18 mouse cellular contexts compared by ENCODE assay signal in the genomic region with DNA sequence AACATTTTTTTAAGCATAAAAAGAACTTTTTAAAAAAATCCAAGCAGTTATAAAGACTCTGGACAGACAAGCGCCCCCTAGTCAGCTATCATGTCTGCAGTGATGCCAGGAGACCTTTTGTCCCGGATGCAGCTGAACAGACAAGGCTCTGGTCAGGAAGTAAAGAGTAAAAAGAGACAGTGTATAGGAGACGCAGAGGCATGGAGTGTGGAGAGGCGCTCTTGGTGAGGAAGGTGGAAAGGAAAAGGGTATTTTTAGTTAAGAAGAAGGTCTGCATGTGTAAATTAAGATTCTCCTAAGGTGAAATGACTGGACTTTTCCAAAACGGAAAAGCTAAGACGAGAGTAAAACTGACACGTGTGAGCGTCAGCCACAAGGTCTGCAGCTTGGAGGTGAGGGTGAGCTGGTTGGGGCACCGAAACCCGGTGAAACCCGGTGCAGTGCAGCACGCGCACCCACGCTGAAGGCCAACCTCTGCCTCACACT. TPM values are rescaled to one million over a fixed set of nuclear protein-coding genes. Genes with fewer than 3 reads are reported as not detected.
DNase-seq lines count a peak whose midpoint lies in the region; ATAC-seq and TF ChIP-seq lines count a peak whose summit lies in the region.
"Had no signal": no experiment of that assay in that cellular context is flagged by ENCODE, and none has a peak within 500 bp of the region (broad histone marks: within the 10 kb centered on the region; RNA-seq: fewer than 3 reads in every experiment).

No protein-coding gene starts in this region.

- peak; percentile 27 for TF ChIP-seq CTCF in layer of hippocampus, adult 2 months (conservative IDR thresholded peaks at IDR 0.05)
- TF ChIP-seq CTCF in midbrain, postnatal 0 days (IDR thresholded peaks at IDR 0.05), result no peak

- no peaks in the 10 kb centered on the region for H3K27me3 ChIP-seq in heart, embryonic 11.5 days (ENCODE audit: control insufficient read depth, insufficient read depth, low read length)
- H3K27me3 ChIP-seq in midbrain, embryonic 16.5 days (ENCODE audit: control insufficient read depth, insufficient read depth, low read depth, low read length), result no peaks in the 10 kb centered on the region
- H3K27me3 ChIP-seq in midbrain, postnatal 0 days (ENCODE audit: insufficient read depth, low read length), result no peaks in the 10 kb centered on the region
- H3K27me3 ChIP-seq: embryonic facial prominence, embryonic 15.5 days; heart, embryonic 15.5 days; limb, embryonic 12.5 days; stomach, embryonic 15.5 days had no signal

- no peak for DNase-seq in heart, postnatal 10 days
- no peak for DNase-seq in layer of hippocampus, adult 2 months (ENCODE audit: low spot score in 2 of 2)
- DNase-seq in layer of hippocampus, postnatal 10 days (ENCODE audit: low spot score in 2 of 2), result no peak
- DNase-seq in CD4-positive helper T cell, adult 2 months (ENCODE audit: low read depth, low spot score), result peak; percentile 66
- DNase-seq in midbrain, postnatal 0 days (ENCODE audit: low spot score), result no peak
- DNase-seq: adrenal gland, postnatal 10 days; layer of hippocampus, postnatal 36 days; lung, adult 18-20 months; right cerebral cortex, postnatal 4 days had no signal

- H3K4me3 ChIP-seq in heart, embryonic 11.5 days (ENCODE audit: low read depth, low read length), result no peak overlapping the region
- H3K4me3 ChIP-seq in layer of hippocampus, adult 2 months, result no peak overlapping the region
- no peak overlapping the region for H3K4me3 ChIP-seq in brown adipose tissue, adult 24 weeks (ENCODE audit: insufficient read depth, low read depth, low read length)
- H3K4me3 ChIP-seq in midbrain, embryonic 16.5 days (ENCODE audit: low read depth, low read length), result no peak overlapping the region
- H3K4me3 ChIP-seq in midbrain, postnatal 0 days (ENCODE audit: low read depth, low read length), result no peak overlapping the region
- H3K4me3 ChIP-seq: embryonic facial prominence, embryonic 15.5 days; heart, embryonic 15.5 days; limb, embryonic 12.5 days; stomach, embryonic 15.5 days had no signal

- 80% methylated on average over 14 of the region's 14 CpGs for WGBS in heart, embryonic 11.5 days (ENCODE audit: insufficient replicate concordance)
- 82% methylated on average over 14 of the region's 14 CpGs for WGBS in midbrain, embryonic 16.5 days
- 84% methylated on average over 14 of the region's 14 CpGs for WGBS in midbrain, postnatal 0 days

- H3K4me1 ChIP-seq in heart, embryonic 11.5 days (ENCODE audit: control insufficient read depth, insufficient read depth, low read length), result no peaks in the 10 kb centered on the region
- H3K4me1 ChIP-seq in brown adipose tissue, adult 24 weeks (ENCODE audit: control insufficient read depth, insufficient read depth, insufficient read length, low read length), result peaks cover 8% of the 10 kb centered on the region; the same call in 1 of the 2 replicates
- H3K4me1 ChIP-seq in midbrain, embryonic 16.5 days (ENCODE audit: control insufficient read depth, insufficient read depth, low read length), result no peaks in the 10 kb centered on the region; the same call in 1 of the 2 replicates
- no peaks in the 10 kb centered on the region for H3K4me1 ChIP-seq in midbrain, postnatal 0 days (ENCODE audit: insufficient read depth, low read length)
- H3K4me1 ChIP-seq: limb, embryonic 12.5 days had no signal

- H3K4me2 ChIP-seq in heart, embryonic 11.5 days, result no peak overlapping the region
- no peak overlapping the region for H3K4me2 ChIP-seq in midbrain, embryonic 16.5 days (ENCODE audit: low read length)
- no peak overlapping the region for H3K4me2 ChIP-seq in midbrain, postnatal 0 days (ENCODE audit: low read depth, low read length, poor library complexity, severe bottlenecking)
- H3K4me2 ChIP-seq: embryonic facial prominence, embryonic 15.5 days; heart, embryonic 15.5 days; limb, embryonic 12.5 days; stomach, embryonic 15.5 days had no signal

- H3K9ac ChIP-seq in heart, embryonic 11.5 days (ENCODE audit: low read depth, low read length), result no peak overlapping the region
- no peak overlapping the region for H3K9ac ChIP-seq in midbrain, embryonic 16.5 days (ENCODE audit: low read depth, low read length)
- no peak overlapping the region for H3K9ac ChIP-seq in midbrain, postnatal 0 days (replicated peaks; ENCODE audit: low read length, poor library complexity, severe bottlenecking)
- H3K9ac ChIP-seq: embryonic facial prominence, embryonic 15.5 days; heart, embryonic 15.5 days; limb, embryonic 12.5 days; stomach, embryonic 15.5 days had no signal

- H3K36me3 ChIP-seq in heart, embryonic 11.5 days (ENCODE audit: control insufficient read depth, insufficient read depth, low read length), result peaks cover 20% of the 10 kb centered on the region
- peaks cover 10% of the 10 kb centered on the region for H3K36me3 ChIP-seq in midbrain, embryonic 16.5 days (ENCODE audit: control insufficient read depth, insufficient read depth, low read length)
- H3K36me3 ChIP-seq in midbrain, postnatal 0 days (ENCODE audit: insufficient read depth, low read length), result peaks cover 33% of the 10 kb centered on the region

- ATAC-seq in heart, embryonic 11.5 days (replicated peaks; ENCODE audit: insufficient number of reproducible peaks, low FRiP score, low TSS enrichment), result no peak
- ATAC-seq in midbrain, embryonic 16.5 days, result no peak
- ATAC-seq in midbrain, postnatal 0 days (ENCODE audit: low FRiP score), result no peak
- ATAC-seq: forebrain, embryonic 14.5 days had no signal

- 0 out of 2 replicates have a peak overlapping the region, but pooled peaks have one; percentile 5 for H3K27ac ChIP-seq in heart, embryonic 11.5 days (ENCODE audit: low read depth, low read length)
- no peak overlapping the region for H3K27ac ChIP-seq in layer of hippocampus, adult 2 months
- 0 out of 2 replicates have a peak overlapping the region, but pooled peaks have one; percentile 33 for H3K27ac ChIP-seq in brown adipose tissue, adult 24 weeks (replicated peaks; ENCODE audit: low read depth, low read length)
- H3K27ac ChIP-seq in midbrain, embryonic 16.5 days (ENCODE audit: low read length), result no peak overlapping the region
- no peak overlapping the region for H3K27ac ChIP-seq in midbrain, postnatal 0 days (ENCODE audit: low read depth, low read length)
- H3K27ac ChIP-seq: embryonic facial prominence, embryonic 15.5 days; heart, embryonic 15.5 days; limb, embryonic 12.5 days; stomach, embryonic 15.5 days had no signal

- intact Hi-C loops in heart, postnatal 10 days (cut with DNase I), result loop anchor here (2.0 kb wide), 1 partner anchor 32 kb away; a partner anchor contains a TSS

- no peaks in the 10 kb centered on the region for H3K9me3 ChIP-seq in heart, embryonic 11.5 days (replicated peaks; ENCODE audit: control insufficient read depth, low read length)
- H3K9me3 ChIP-seq in midbrain, embryonic 16.5 days (replicated peaks; ENCODE audit: control insufficient read depth, low read length, poor library complexity, severe bottlenecking), result no peaks in the 10 kb centered on the region
- H3K9me3 ChIP-seq in midbrain, postnatal 0 days (ENCODE audit: low read length), result no peaks in the 10 kb centered on the region
- H3K9me3 ChIP-seq: embryonic facial prominence, embryonic 15.5 days; heart, embryonic 15.5 days; limb, embryonic 12.5 days; stomach, embryonic 15.5 days had no signal

RNA-seq across cellular contexts. Expression of a gene that starts 6.0 kb away (rescaled TPM):
- polyA plus RNA-seq in heart, embryonic 11.5 days (2014; fragmentation: Nextera tagmentation; extraction: Ambion mirVana), result 0.44 TPM in 1 of 2 replicates, not detected in the other
- under 1 TPM in 1 of 2 experiments, not detected in 1; 0.84 TPM for total RNA-seq in heart, postnatal 10 days (2021)
- not detected for total RNA-seq in layer of hippocampus, adult 2 months (2021)
- not detected for total RNA-seq in layer of hippocampus, postnatal 10 days (2021)
- not detected in 2 replicates for polyA plus RNA-seq in brown adipose tissue, adult 24 weeks (2012; ENCODE audit: insufficient read depth, insufficient read length, missing spikeins)
- polyA plus RNA-seq in midbrain, embryonic 16.5 days (2015; fragmentation: Nextera tagmentation; extraction: Ambion mirVana), result 0.38 and 0.57 TPM in 2 replicates
- not detected in 2 replicates for total RNA-seq in midbrain, postnatal 0 days (2014; rRNA removed)
- polyA plus RNA-seq in midbrain, postnatal 0 days (2015; fragmentation: Nextera tagmentation; extraction: Ambion mirVana), result 0.33 TPM in 1 of 2 replicates, not detected in the other
- total RNA-seq: gastrocnemius, adult 18-20 months; layer of hippocampus, postnatal 36 days had no signal
- polyA plus RNA-seq: forebrain, embryonic 14.5 days had no signal

RNA-seq across cellular contexts. Expression of a gene that starts 6.9 kb away (rescaled TPM):
- 9.3 and 10.1 TPM in 2 replicates for polyA plus RNA-seq in heart, embryonic 11.5 days (2014; fragmentation: Nextera tagmentation; extraction: Ambion mirVana)
- total RNA-seq in heart, postnatal 10 days (2021), result 1 to 10 TPM; 4.9 to 5.7 TPM
- total RNA-seq in layer of hippocampus, adult 2 months (2021), result 100 to 1,000 TPM; 615 to 646 TPM
- total RNA-seq in layer of hippocampus, postnatal 10 days (2021), result 100 to 1,000 TPM; 310 to 356 TPM
- 2.7 and 4.0 TPM in 2 replicates for polyA plus RNA-seq in brown adipose tissue, adult 24 weeks (2012; ENCODE audit: insufficient read depth, insufficient read length, missing spikeins)
- 111 and 139 TPM in 2 replicates for polyA plus RNA-seq in midbrain, embryonic 16.5 days (2015; fragmentation: Nextera tagmentation; extraction: Ambion mirVana)
- total RNA-seq in midbrain, postnatal 0 days (2014; rRNA removed), result 109 and 117 TPM in 2 replicates
- 210 and 232 TPM in 2 replicates for polyA plus RNA-seq in midbrain, postnatal 0 days (2015; fragmentation: Nextera tagmentation; extraction: Ambion mirVana)

RNA-seq across cellular contexts. Expression of a gene that starts 9.0 kb away (rescaled TPM):
- 2.3 and 4.9 TPM in 2 replicates for polyA plus RNA-seq in heart, embryonic 11.5 days (2014; fragmentation: Nextera tagmentation; extraction: Ambion mirVana)
- 10 to 100 TPM in 1 of 2 experiments, 1 to 10 TPM in 1; 10.0 to 12.2 TPM for total RNA-seq in heart, postnatal 10 days (2021)
- total RNA-seq in layer of hippocampus, adult 2 months (2021), result 10 to 100 TPM; 13.3 to 15.1 TPM
- 10 to 100 TPM; 14.2 to 15.5 TPM for total RNA-seq in layer of hippocampus, postnatal 10 days (2021)
- polyA plus RNA-seq in brown adipose tissue, adult 24 weeks (2012; ENCODE audit: insufficient read depth, insufficient read length, missing spikeins), result 5.2 and 6.7 TPM in 2 replicates
- 9.2 and 9.4 TPM in 2 replicates for polyA plus RNA-seq in midbrain, embryonic 16.5 days (2015; fragmentation: Nextera tagmentation; extraction: Ambion mirVana)
- 17.0 and 18.5 TPM in 2 replicates for total RNA-seq in midbrain, postnatal 0 days (2014; rRNA removed)
- 11.2 and 12.3 TPM in 2 replicates for polyA plus RNA-seq in midbrain, postnatal 0 days (2015; fragmentation: Nextera tagmentation; extraction: Ambion mirVana)

RNA-seq across cellular contexts. Expression of a gene that starts 14.9 kb away (rescaled TPM):
- 317 and 318 TPM in 2 replicates for polyA plus RNA-seq in heart, embryonic 11.5 days (2014; fragmentation: Nextera tagmentation; extraction: Ambion mirVana)
- 100 to 1,000 TPM; 163 to 169 TPM for total RNA-seq in heart, postnatal 10 days (2021)
- total RNA-seq in layer of hippocampus, adult 2 months (2021), result 100 to 1,000 TPM; 230 to 239 TPM
- total RNA-seq in layer of hippocampus, postnatal 10 days (2021), result 100 to 1,000 TPM; 257 to 272 TPM
- polyA plus RNA-seq in brown adipose tissue, adult 24 weeks (2012; ENCODE audit: insufficient read depth, insufficient read length, missing spikeins), result 50.5 and 57.9 TPM in 2 replicates
- 339 and 357 TPM in 2 replicates for polyA plus RNA-seq in midbrain, embryonic 16.5 days (2015; fragmentation: Nextera tagmentation; extraction: Ambion mirVana)
- 261 and 288 TPM in 2 replicates for total RNA-seq in midbrain, postnatal 0 days (2014; rRNA removed)
- polyA plus RNA-seq in midbrain, postnatal 0 days (2015; fragmentation: Nextera tagmentation; extraction: Ambion mirVana), result 320 and 329 TPM in 2 replicates

RNA-seq across cellular contexts. Expression of a gene that starts 21.5 kb away (rescaled TPM):
- polyA plus RNA-seq in heart, embryonic 11.5 days (2014; fragmentation: Nextera tagmentation; extraction: Ambion mirVana), result not detected in 2 replicates
- under 1 TPM in 1 of 2 experiments, not detected in 1; 0.17 TPM for total RNA-seq in heart, postnatal 10 days (2021)
- total RNA-seq in layer of hippocampus, adult 2 months (2021), result under 1 TPM; 0.54 to 0.59 TPM
- total RNA-seq in layer of hippocampus, postnatal 10 days (2021), result under 1 TPM; 0.43 to 0.71 TPM
- polyA plus RNA-seq in brown adipose tissue, adult 24 weeks (2012; ENCODE audit: insufficient read depth, insufficient read length, missing spikeins), result not detected in 2 replicates
- 0.45 and 1.1 TPM in 2 replicates for polyA plus RNA-seq in midbrain, embryonic 16.5 days (2015; fragmentation: Nextera tagmentation; extraction: Ambion mirVana)
- total RNA-seq in midbrain, postnatal 0 days (2014; rRNA removed), result 0.49 and 1.2 TPM in 2 replicates
- polyA plus RNA-seq in midbrain, postnatal 0 days (2015; fragmentation: Nextera tagmentation; extraction: Ambion mirVana), result 0.98 and 1.2 TPM in 2 replicates
- polyA plus RNA-seq: limb, embryonic 12.5 days had no signal

Comparison
In these comparisons a context has a peak if more than half of its experiments do, and no peak if none do; other contexts are left out.
1. H3K27ac ChIP-seq: peak in heart, embryonic 11.5 days (single experiment) and brown adipose tissue, adult 24 weeks (single experiment); none in layer of hippocampus, adult 2 months (single experiment), midbrain, embryonic 16.5 days (single experiment) and midbrain, postnatal 0 days (single experiment).
2. RNA of a gene that starts 6.9 kb away (total RNA-seq): 615 to 646 TPM in layer of hippocampus, adult 2 months, 310 to 356 TPM in layer of hippocampus, postnatal 10 days and 109 to 117 TPM in midbrain, postnatal 0 days; 4.9 to 5.7 TPM in heart, postnatal 10 days; every median in the first group is over 10 times any median in the second.